Mouse (Mus musculus) heart, adult 2 months (tissue): ENCODE data around the gene Bcas3. TPM values are rescaled to one million over a fixed set of nuclear protein-coding genes. Genes with fewer than 3 reads are reported as not detected.

Experiments used
- DNase-seq, 2 experiments: peaks; one replicate each; pipeline ENCODE4 v3.0.0; 2021
- H3K27ac ChIP-seq: fragments of 200-600 bp; 2 replicates; pipeline ENCODE4 v1.8.1; 2022
- H3K27me3 ChIP-seq: fragments of 200-500 bp; 2 replicates; pipeline ENCODE4 v1.6.1; 2012; ENCODE audit warnings: mild to moderate bottlenecking, low read length, inconsistent platforms, mixed read lengths; ENCODE audit not compliant: control insufficient read depth, insufficient read depth
- H3K36me3 ChIP-seq: fragments of 200-500 bp; 2 replicates; pipeline ENCODE4 v1.6.1; 2012; ENCODE audit warnings: low read length, inconsistent platforms; ENCODE audit not compliant: control insufficient read depth, insufficient read depth
- H3K4me1 ChIP-seq: fragments of 200-500 bp; 2 replicates; pipeline ENCODE4 v1.6.1; 2011; ENCODE audit warnings: low read length; ENCODE audit not compliant: control insufficient read depth, insufficient read depth
- H3K4me3 ChIP-seq: fragments of 200-600 bp; 2 replicates; pipeline ENCODE4 v1.8.1; 2022
- H3K79me2 ChIP-seq: fragments of 200-500 bp; replicated peaks from 2 replicates; pipeline ENCODE4 v1.6.1; 2012; ENCODE audit warnings: mild to moderate bottlenecking, inconsistent platforms, low read length, moderate library complexity, mixed read lengths; ENCODE audit not compliant: control insufficient read depth, insufficient read depth
- H3K9ac ChIP-seq: fragments of 200-500 bp; 2 replicates; pipeline ENCODE4 v1.6.1; 2012; ENCODE audit warnings: low read depth, mild to moderate bottlenecking, control low read depth, inconsistent platforms, low read length, mixed read lengths
- CTCF ChIP-seq: fragments of 200-600 bp; IDR thresholded peaks from 2 replicates; pipeline ENCODE4 v1.8.1; 2022; ENCODE audit warnings: antibody characterized with exemption, mild to moderate bottlenecking, moderate library complexity
- EP300 ChIP-seq: fragments of 200-500 bp; IDR thresholded peaks from 2 replicates; pipeline ENCODE4 v1.6.1; 2011; ENCODE audit warnings: low read depth, low read length, control low read depth; ENCODE audit not compliant: insufficient read depth
- POLR2A ChIP-seq: fragments of 200-500 bp; IDR thresholded peaks from 2 replicates; pipeline ENCODE4 v1.6.1; 2011; ENCODE audit warnings: mild to moderate bottlenecking, low read depth, low read length, control low read depth; ENCODE audit not compliant: insufficient read depth
- WGBS: fragments of 180-500 bp; shearing (Covaris S2); methylation state at CpG from one replicate; pipeline ENCODE4 v1.1.7; 2018; 5-methylcytosine and 5-hydroxymethylcytosine counted together
- intact Hi-C: fragments of 180-260 bp; cut with DNase I; formaldehyde crosslinking; loops from one replicate; pipeline ENCODE4 v1.15.1; 2025
- polyA plus RNA-seq: library from polyadenylated mRNA; depleted of rRNA; stranded (reverse); fragments of >200 nt; gene quantifications from 2 replicates; pipeline ENCODE4 v1.2.3, GENCODE M21; 2012
- total RNA-seq, 2 experiments: library from RNA; stranded (reverse); gene quantifications; 2 replicates each; pipeline ENCODE4 v1.2.3; 2021

Gene Bcas3
- total and polyA plus RNA-seq, 3 experiments, result 26.6 to 40.4 (median 36.0) TPM

DNA sequence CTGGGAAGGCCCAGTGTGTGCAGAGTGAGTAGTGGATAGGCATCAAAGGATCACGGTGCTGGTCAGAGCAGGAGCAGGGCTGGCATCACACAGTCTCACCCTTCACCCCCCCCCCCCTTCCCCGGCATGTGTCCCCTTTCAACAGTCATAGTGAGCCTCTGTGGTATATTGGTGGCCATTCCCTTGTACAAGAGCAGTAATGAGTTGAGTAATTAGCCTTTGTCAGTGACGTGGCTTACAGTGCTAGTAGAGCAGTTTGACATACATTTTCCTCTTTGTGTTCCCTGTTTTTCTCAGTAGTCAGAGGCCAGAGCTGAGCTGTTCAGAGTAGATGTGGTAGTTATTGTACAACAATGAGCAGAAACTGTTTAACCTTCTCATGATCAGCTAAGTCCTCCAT, 54.7 kb downstream of the Bcas3 start:
- H3K36me3 ChIP-seq, result no peaks in the 10 kb centered on the region
- no peaks in the 10 kb centered on the region for H3K4me1 ChIP-seq
- no peaks in the 10 kb centered on the region for H3K27me3 ChIP-seq
- WGBS, result 89% methylated on average over 3 of the region's 3 CpGs
- no peak overlapping the region for H3K27ac ChIP-seq
- TF ChIP-seq CTCF, result no peak
- TF ChIP-seq POLR2A, result no peak
- TF ChIP-seq EP300, result no peak
- DNase-seq, result no peak
- no peak overlapping the region for H3K9ac ChIP-seq
- intact Hi-C loops, result no loop called here
- H3K4me3 ChIP-seq, result no peak overlapping the region
- H3K79me2 ChIP-seq, result no peaks in the 10 kb centered on the region

GRCm38 (mm10) chr11:85412319-85412718, 59.4 kb downstream of the Bcas3 start:
- Histone ChIP-seq H3K9ac (no peak overlapping the region), H3K4me1 (no peaks in the 10 kb centered on the region), H3K4me3 (no peak overlapping the region), H3K36me3 (no peaks in the 10 kb centered on the region), H3K79me2 (no peaks in the 10 kb centered on the region), H3K27ac (no peak overlapping the region), H3K27me3 (no peaks in the 10 kb centered on the region)
- TF ChIP-seq CTCF (no peak), EP300 (no peak), POLR2A (no peak)
- DNase-seq, result no peak
- WGBS, result 52% methylated on average over 7 of the region's 7 CpGs
- intact Hi-C loops, result no loop called here

DNA sequence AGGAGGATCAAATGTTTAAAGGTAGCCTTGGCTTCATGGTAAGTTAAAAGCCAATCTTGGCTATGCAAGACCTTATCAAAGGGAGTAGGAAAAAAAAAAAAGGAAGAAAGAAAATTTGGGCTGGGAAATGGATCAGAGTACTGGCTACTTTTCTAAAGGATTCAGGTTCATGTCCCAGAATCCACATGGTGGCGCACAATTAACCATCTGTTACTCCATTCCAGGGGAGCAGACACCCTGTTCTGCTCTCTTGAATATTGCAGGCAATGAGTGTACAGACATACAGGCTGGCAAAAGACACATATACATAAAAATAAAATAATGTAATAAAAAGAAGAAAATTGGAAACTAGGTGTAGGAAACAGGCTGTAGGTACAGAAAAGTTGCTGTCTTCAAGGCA, 61.5 kb downstream of the Bcas3 start:
- no peaks in the 10 kb centered on the region for H3K4me1 ChIP-seq
- H3K9ac ChIP-seq, result no peak overlapping the region
- no peaks in the 10 kb centered on the region for H3K27me3 ChIP-seq
- WGBS, result 96% methylated on average over 1 of the region's 1 CpGs
- intact Hi-C loops, result no loop called here
- DNase-seq, result no peak
- H3K79me2 ChIP-seq, result no peaks in the 10 kb centered on the region
- no peak overlapping the region for H3K4me3 ChIP-seq
- no peaks in the 10 kb centered on the region for H3K36me3 ChIP-seq
- H3K27ac ChIP-seq, result no peak overlapping the region
- no peak for TF ChIP-seq POLR2A

DNA sequence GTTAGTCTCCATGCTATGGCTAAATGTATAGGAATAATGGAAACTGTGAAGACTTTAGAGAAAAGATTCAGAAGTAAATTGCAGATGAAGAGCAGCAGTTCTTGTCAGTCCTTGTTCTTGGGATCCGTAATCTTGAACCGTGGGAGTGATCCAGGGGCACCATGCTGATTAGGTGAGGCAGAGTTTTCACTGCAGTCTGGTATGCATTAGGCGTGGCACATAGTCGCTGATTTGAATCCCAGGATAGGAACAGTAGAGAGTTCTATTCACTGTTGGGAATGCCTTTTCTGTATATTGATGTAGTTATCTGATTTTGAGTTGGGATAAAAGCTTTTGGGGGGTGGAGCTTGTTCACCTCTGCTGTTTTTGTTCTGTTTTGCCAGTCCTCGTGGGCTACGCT, 74.4 kb downstream of the Bcas3 start:
- Histone ChIP-seq H3K27me3 (no peaks in the 10 kb centered on the region), H3K9ac (no peak overlapping the region), H3K27ac (no peak overlapping the region), H3K4me1 (peaks cover 8% of the 10 kb centered on the region), H3K36me3 (no peaks in the 10 kb centered on the region; the same call in 1 of the 2 replicates), H3K4me3 (no peak overlapping the region), H3K79me2 (no peaks in the 10 kb centered on the region)
- no peak for DNase-seq
- TF ChIP-seq POLR2A (no peak), EP300 (no peak), CTCF (no peak)
- intact Hi-C loops, result no loop called here
- 74% methylated on average over 6 of the region's 6 CpGs for WGBS

- H3K4me1 ChIP-seq, result peaks cover 8% of the 10 kb centered on the region
- no peak overlapping the region for H3K4me3 ChIP-seq
- no peaks in the 10 kb centered on the region for H3K79me2 ChIP-seq
- no peak for TF ChIP-seq EP300
- no peak for TF ChIP-seq POLR2A
- 39% methylated on average over 3 of the region's 3 CpGs for WGBS
- no peak overlapping the region for H3K9ac ChIP-seq
- H3K36me3 ChIP-seq, result no peaks in the 10 kb centered on the region; the same call in 1 of the 2 replicates
- H3K27me3 ChIP-seq, result no peaks in the 10 kb centered on the region
- H3K27ac ChIP-seq, result peak overlapping the region; percentile 18
- peak in 1 of 2 experiments; percentile 28 for DNase-seq
- intact Hi-C loops, result no loop called here
Observed at GRCm38 (mm10) chr11:85428227-85428626, 75.3 kb downstream of the Bcas3 start.

- peaks cover 8% of the 10 kb centered on the region for H3K4me1 ChIP-seq
- H3K36me3 ChIP-seq, result no peaks in the 10 kb centered on the region; the same call in 1 of the 2 replicates
- 46% methylated on average over 11 of the region's 11 CpGs for WGBS
- H3K27me3 ChIP-seq, result no peaks in the 10 kb centered on the region
- H3K27ac ChIP-seq, result peak overlapping the region; percentile 15; the same call in 1 of the 2 replicates
- H3K9ac ChIP-seq, result no peak overlapping the region
- TF ChIP-seq EP300 (no peak), POLR2A (no peak), CTCF (no peak)
- intact Hi-C loops, result no loop called here
- no peak overlapping the region for H3K4me3 ChIP-seq
- no peaks in the 10 kb centered on the region for H3K79me2 ChIP-seq
- no peak for DNase-seq
Observed at GRCm38 (mm10) chr11:85430743-85431448, 77.9 kb downstream of the Bcas3 start.
